Mouse (Mus musculus) B cell, adult 2 months (primary cell): ENCODE measurements around the gene Glt1d1.

ENCODE experiments used
- DNase-seq, 2 experiments: peaks; one replicate each; pipeline ENCODE4 v3.0.0; 2022

Gene Glt1d1

GRCm38 (mm10) chr5:127633188-127633587 is 1.1 kb downstream of the Glt1d1 start:
- DNase-seq, result no peak

- DNase-seq, result no peak
Observed at GRCm38 (mm10) chr5:127633666-127634065, 1.6 kb downstream of the Glt1d1 start.

DNA sequence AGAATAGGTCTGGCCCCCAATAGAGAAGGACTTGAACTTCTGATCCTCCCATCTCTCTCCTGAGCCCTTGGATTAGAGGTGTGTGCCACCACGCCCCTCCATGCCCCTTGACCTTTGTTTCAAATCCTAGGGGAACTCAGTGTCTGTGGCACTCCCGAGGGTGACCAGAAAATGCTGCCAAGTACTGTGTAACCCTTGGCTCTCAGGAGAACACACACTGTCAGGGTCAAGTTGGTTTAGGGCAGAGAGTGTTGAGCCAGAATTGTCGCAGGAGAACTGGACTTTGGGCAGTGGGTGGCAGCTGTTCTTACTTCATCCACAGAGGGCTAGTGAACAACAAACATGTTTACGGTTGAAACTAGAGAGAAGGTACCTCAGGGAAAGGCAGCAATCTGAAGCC is 5.6 kb downstream of the Glt1d1 start:
- DNase-seq, result no peak

- DNase-seq, result no peak
Observed at GRCm38 (mm10) chr5:127638177-127638576, 6.1 kb downstream of the Glt1d1 start.

DNA sequence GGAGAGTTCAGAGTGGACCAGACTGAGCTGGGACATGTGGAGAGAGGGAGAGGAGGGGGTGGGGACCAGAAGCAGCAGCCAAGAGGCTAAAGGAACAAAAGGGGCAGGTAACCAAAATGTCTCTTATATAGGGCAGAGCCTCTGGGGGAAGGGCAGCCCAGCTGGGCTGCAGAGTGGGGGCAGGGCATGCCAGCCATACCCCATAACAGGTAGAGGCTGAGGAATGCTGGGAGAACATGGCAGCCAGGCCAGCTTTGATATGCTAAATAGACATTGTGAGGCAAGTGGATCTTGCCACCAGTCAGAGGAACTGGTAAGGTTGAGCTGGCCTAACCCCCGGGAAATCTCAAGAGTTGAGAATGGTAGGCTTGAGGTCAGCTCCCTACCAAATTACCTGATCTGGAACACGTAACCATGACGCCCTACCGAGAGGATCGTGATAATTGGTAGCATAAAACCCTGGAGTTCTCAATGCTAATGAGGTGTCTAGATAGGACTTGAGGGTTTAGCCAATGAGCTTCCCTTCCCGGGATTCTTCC is 7.1 kb downstream of the Glt1d1 start:
- DNase-seq, result no peak

GRCm38 (mm10) chr5:127639635-127640034 is 7.6 kb downstream of the Glt1d1 start:
- no peak for DNase-seq

- DNase-seq, result peak; percentile 38 to 42
Observed at GRCm38 (mm10) chr5:127640359-127640758, 8.3 kb downstream of the Glt1d1 start.

- DNase-seq, result no peak
Observed at GRCm38 (mm10) chr5:127641185-127641958, 9.3 kb downstream of the Glt1d1 start.

DNA sequence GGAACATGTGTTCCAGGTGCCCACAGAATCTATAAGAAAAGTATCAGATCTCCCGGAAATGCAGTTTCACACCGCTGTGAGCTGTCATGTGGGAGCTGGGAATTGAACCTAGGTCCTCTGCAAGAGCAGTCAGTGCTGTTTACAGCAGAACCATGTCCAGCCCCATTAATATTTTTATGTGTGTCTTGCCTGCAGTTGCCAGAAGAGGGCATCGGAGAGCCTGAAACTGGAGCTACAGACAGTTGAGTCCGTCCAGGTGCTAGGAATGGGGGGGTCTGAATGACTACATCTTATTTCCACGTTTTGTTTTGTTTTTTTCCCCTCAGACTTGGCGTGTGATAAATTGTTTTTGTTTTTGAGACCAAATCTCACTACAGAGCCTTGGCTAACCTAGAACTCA is 16.0 kb downstream of the Glt1d1 start:
- DNase-seq, result peak; percentile 69 to 70

GRCm38 (mm10) chr5:127649077-127649476 is 17.0 kb downstream of the Glt1d1 start:
- DNase-seq, result peak; percentile 73 to 76

GRCm38 (mm10) chr5:127658257-127658656 is 26.2 kb downstream of the Glt1d1 start:
- peak in 1 of 2 experiments; percentile 8 for DNase-seq

- peak; percentile 17 to 22 for DNase-seq
Observed at GRCm38 (mm10) chr5:127659312-127659711, 27.2 kb downstream of the Glt1d1 start.

DNA sequence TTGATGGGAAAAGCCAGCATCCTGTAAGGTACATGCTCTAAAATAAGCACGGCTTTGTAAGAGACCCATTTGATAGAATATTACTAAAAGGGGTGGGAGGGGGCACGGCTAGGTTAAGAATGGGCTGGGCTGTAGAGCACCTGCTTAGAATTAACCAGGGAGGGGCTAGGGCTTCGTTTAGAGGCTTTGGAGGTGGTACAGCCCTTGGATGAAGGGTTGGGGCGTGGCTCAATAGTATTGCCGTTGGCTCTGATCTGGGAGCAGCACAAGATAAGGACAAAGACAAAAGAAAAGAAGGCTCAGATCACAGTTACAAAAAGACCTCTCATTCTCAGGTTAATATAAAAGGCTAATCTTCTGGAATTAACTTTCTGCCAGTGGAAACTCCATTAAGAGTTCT is 28.2 kb downstream of the Glt1d1 start:
- DNase-seq, result no peak

DNA sequence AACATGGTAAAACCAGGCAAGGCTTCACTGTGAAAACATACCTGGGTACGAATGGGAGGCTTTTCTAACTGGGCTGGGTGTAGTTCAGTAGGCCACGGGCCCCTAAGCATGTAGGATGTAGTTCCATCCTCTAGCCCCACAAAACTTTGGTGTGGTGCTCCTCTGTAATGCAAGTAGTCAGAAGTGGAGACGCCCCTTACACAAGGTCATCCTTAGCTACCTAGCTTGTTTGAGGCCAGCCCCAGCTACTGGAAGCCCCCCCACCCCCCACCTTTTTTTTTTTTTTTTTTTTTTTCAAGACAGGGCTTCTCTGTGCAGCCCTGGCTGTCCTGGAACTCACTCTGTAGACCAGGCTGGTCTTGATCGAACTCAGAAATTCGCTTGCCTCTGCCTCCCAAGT is 28.9 kb downstream of the Glt1d1 start:
- DNase-seq, result no peak

GRCm38 (mm10) chr5:127673913-127674312 is 41.9 kb downstream of the Glt1d1 start:
- DNase-seq, result peak in 1 of 2 experiments; percentile 2

DNA sequence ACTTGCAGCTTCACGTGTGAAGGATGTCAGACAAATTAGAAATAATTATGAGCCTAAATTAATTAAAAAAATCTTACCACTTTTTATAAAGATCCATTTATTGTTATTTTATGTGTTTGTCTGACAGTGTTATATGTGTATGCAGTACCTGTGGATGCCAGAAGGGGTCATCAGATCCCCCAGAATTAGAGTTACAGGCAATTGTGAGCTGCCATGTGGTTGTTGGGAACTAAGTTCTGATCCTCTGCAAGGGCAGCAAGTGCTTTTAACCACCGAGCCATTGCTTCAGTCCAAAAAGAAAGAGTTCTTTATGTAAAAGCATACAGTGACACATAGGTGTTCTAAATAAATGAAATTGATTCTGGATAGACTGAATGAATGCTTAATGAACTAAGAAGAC is 45.5 kb downstream of the Glt1d1 start:
- DNase-seq, result no peak

DNA sequence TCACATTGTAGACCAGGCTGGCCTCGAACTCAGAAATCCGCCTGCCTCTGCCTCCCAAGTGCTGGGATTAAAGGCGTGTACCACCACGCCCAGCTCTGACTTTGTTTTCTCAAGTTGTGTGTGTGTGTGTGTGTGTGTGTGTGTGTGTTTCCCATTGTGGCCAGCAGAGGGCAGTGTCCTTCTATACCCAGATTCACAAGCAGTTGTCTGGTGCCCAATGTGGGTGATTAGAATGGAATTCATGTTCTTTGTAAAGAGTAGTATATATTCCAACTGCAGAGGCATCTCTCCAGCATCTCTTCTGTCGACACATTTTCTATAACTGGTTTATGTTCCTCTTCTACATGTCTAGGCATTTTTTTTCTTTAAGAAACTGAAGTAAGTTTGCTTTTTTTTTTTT is 46.4 kb downstream of the Glt1d1 start:
- peak; percentile 3 to 8 for DNase-seq

- DNase-seq, result no peak
Observed at GRCm38 (mm10) chr5:127688568-127689170, 56.6 kb downstream of the Glt1d1 start.

DNA sequence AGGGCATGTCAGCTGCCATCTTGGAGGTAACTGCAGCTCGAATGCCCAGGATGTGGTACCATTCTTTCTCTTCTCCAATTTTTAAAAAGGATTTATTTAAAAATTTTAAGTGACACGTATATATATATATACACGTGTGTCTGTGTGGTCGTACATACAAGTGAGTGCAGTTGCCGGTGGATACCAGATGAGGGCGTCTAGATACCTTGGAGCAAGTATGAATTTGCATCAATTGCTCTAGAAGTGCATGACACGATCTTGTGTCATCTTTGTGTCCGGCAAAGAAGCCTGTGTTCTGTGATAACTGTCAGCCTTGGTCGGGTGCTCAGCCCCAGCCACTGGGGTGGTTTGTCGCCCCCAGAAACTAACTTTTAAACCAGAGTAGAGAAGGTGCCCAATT is 59.0 kb downstream of the Glt1d1 start:
- DNase-seq, result no peak

DNA sequence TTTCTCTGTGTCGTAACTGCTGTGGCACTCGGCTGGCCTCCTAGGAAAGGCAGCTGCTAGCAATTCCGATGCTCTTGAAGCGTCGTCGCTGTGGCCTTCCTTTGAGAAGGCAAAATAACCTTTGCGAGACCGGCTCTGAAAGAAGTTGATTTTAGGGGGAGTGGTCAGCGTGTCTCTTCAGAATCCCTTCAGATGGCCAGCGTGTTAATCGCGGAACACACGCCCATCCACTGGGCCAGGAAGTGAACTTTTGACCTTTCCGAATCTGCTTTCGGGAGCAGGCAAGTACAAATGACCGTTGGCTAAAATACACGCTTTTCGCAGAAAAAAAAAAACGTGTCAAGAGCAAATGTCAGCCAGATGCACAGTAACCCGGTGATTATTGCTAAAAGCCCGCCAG is 59.5 kb downstream of the Glt1d1 start:
- DNase-seq, result no peak

GRCm38 (mm10) chr5:127695898-127696297 is 63.8 kb downstream of the Glt1d1 start:
- no peak for DNase-seq

DNA sequence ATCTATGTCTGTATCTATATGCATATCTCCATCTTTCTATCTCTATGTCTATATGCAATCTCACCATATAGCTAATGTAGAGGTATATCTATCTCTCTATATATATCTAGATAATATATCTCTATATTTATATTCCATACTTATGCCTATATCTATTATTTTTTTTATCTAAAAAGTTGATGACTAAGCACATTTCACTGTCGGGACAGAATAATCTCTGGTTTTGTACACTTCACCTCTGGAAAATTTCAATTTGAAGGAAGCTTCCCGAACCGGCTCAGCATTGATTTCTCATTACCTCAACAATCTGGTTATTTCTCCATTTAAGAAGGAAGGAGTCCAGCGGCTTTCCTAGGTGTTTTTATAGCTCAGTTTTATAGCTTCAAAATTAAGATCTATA is 64.5 kb downstream of the Glt1d1 start:
- no peak for DNase-seq

DNA sequence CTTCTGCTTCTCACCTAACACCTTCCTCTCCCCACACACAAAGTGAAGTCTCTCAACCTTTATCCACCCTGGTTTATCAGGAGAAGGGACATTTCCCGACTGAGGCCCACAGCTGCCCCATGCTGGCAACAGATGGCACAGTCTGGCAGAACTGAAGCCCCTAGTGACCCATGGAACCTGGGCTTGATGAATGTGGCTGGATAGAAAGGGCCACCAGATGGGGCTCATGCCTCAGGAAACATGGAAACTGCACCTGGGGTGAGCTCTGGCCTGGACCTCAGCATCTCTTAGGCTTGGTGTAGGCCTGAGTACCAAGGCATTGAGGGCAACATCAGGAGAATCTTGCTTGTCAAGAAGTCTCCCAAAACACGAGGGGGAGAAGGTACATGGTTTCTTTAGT is 66.5 kb downstream of the Glt1d1 start:
- DNase-seq, result no peak

DNA sequence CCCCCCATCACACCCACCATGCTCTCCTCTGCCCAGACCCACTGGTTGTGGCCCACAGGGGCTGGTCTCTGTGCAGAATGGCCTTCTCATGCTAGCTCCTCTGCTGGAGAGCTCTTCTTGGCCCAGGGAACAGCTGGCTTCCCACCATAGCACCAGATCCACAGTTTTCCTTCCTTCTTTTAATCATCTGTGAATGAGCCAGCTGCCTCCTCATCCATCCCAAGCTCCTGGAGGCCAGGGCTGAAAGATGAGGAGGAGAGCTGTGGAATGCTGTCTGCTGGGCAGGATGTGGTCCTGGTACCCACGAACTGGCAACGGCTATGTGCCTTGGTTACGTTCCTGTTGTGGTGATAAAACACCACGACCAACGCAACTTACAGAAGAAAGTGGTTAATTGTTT is 67.6 kb downstream of the Glt1d1 start:
- DNase-seq, result no peak
